Mouse (Mus musculus): Measurements from ENCODE around the gene Ctss.

- TF ChIP-seq POLR2AphosphoS5 (IDR thresholded peaks at IDR 0.05; ENCODE audit: borderline replicate concordance, low read depth, low read length) = no peak
- no peak for TF ChIP-seq ETS1 (IDR thresholded peaks at IDR 0.05; ENCODE audit: low read depth, low read length)
- TF ChIP-seq GABPA (IDR thresholded peaks at IDR 0.05; ENCODE audit: low read depth, low read length) = no peak
- TF ChIP-seq USF1 (IDR thresholded peaks at IDR 0.05; ENCODE audit: low read depth, low read length) = no peak
- no peak for TF ChIP-seq MAFK (IDR thresholded peaks at IDR 0.05; ENCODE audit: borderline replicate concordance, low read depth, low read length)
Observed at GRCm38 (mm10) chr3:95538936-95539335, 12.3 kb downstream of the Ctss start.
